Mouse (Mus musculus) 416B (cell line): Measurements from ENCODE around the gene Lgals2.

ENCODE experiments used
- DNase-seq: peaks from one replicate; pipeline ENCODE4 v3.0.0; 2011; ENCODE audit warnings: low read depth

Lgals2 gene

DNA sequence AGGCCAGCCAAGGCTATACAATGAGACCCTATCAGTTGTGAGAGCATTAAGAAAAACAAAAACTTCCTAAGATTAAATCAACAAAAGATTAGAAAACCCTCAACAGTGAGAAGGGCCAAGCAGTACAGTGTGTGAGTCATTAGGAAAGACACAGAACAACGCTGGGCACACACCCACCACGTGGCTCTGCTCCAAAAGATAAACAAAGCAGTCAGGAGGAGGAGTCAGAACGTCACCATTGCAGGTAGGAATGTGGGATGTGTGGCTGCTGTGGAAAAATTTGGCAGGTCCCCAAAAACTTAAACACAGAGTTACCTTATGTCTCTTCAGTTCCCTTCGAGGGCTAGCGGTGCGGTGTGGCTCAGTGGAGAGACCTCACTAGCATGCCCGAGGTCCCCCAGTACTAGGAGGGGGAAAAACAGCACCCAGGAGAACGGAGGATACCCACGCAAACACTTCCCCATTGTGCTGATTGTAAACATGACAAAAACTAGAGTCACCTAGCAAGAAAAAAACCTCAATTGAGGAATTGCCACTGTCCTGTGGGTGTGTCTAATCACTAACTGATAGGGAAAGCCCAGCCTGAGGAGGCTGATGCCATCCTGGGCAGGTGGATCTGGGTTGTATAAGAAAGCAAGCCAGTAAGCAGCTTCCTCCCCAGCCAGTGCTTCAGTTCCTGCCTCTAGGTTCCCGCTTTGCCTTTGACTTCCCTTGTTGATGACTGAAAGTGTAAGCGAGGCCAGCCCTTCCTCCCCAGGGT, 39.8 kb downstream of the Lgals2 start:
- DNase-seq = peak; percentile 21

DNA sequence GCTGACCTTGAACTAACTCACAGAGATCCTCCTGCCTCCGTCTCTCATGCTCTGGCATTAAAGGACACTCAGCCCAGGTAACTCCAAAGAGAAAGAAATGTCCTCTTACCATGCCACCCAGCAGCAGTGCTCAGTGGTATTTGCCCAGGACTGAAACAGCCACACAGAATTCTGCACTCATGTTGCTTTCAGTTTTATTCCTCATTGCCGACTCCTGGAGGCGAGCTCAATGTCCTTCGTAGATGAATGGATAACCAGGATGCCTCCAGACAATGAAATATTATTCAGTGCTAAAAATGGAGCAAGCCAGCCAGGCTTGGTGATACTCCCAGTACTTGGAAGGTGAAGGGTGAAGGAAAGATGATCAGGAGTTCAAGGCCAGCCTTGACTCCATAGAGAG, 41.7 kb downstream of the Lgals2 start:
- DNase-seq = no peak

DNA sequence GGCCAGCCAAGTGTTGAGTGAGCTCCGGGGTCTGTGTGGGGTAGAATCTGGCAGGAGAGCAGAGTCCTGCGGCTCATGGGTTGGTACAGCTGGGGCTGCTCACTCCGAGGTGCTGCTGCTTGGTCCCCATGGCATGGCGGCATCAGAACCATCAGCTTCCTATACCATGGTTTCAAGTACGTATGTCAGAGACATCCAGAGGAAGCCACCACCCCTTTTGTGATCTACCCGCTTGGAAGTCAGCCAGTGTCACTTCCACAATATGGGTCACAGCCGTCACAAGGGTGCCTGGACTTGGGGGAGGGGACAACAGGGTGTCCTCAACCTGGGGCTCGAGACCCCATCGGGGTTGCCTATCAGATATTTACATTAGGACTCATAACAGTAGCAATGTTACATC, 45.2 kb downstream of the Lgals2 start:
- DNase-seq = no peak

DNA sequence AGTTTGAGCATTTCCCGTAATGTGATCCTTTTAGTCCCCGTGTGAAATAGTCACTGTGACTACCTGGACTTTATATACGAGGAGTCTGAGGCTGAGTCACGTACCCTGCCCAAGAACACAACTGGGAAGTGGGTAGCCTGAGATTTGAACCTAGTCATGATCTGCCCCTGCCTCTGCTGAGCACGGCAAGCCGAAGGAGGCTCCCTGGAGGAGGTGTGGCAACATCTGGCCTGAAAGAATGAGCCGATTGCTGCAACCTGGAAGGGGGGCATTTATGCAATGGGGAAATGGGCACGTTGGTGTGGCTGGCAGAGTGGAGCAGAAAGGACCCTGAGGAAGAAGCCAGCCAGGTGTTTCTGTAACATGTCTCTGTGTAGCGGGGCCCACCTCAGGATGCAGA, 45.6 kb downstream of the Lgals2 start:
- no peak for DNase-seq

DNA sequence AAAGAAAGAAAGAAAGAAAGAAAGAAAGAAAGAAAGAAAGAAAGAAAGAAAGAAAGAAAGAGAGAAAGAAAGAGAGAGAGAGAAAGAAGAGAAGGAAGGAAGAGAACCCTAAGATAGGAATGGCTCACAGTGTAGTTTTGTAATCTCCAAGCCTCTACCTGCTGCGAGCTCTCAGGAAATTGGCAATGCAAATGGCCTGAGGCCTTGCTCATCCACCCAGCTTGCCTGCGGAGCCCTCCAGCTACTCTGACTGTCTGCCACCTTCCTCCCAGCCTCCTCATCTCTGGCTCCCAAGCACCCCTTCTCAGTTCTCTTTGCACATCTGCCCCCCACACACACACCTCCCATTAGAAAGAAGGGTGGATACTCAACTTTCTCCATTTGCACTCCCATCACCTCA, 46.3 kb downstream of the Lgals2 start:
- DNase-seq = no peak

DNA sequence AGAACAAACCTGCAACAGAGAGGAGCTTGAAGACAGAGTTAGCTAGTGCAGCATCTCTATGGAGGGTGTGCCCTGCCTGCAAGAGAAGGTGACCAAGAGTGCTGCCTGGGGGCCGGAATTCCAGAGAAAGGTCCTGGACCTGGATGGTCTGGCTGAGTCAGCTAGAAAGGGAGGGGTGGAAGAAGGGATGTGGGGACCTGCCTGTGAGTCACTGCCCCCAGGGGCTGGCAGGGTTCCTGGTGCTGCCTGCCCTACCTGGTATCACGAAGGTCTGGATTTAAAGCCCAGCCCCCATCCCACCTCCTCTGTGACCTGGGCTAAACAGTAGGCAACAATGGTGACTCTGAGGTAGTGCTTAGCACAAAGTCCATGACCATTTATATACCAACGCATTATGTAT, 48.2 kb downstream of the Lgals2 start:
- DNase-seq = no peak

DNA sequence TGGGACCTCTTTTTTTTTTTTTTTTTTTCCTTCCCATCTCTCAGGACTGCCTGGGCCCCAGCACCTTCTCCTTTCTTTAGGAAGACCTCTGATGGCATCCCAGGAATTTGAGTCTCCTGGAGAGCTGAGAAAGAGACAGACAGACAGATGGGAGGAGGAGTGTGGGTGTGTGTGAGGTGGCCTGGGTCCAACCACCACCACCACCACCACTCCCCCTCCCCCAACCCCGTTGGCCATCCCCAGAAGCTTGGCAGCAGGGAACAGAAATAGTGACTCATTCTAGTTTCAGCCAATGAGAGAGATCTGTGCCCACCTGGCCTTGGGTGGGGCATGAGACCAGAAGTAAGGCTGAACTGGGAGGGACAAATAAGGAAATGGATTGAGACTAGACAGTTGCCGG, 48.7 kb downstream of the Lgals2 start:
- peak; percentile 24 for DNase-seq

DNA sequence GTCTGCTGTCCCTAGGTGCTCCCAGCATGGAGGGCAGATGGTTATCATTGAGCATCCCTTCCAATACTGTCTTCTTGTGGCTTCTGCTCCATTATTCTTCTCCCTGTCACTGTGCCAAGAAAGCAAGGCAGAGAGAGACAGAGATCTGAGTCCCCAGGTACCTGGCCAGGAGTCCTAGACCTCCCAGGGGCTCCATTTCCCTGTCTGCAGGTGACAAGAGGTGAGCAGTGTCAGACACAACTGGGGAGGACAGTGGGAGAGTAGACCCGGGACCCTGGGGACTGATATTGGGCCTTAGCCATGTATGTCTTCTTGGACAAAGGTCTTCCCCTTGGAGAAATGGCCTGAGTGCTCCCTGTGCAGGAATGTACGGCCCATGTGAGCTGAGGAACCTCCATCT, 50.0 kb downstream of the Lgals2 start:
- no peak for DNase-seq

DNA sequence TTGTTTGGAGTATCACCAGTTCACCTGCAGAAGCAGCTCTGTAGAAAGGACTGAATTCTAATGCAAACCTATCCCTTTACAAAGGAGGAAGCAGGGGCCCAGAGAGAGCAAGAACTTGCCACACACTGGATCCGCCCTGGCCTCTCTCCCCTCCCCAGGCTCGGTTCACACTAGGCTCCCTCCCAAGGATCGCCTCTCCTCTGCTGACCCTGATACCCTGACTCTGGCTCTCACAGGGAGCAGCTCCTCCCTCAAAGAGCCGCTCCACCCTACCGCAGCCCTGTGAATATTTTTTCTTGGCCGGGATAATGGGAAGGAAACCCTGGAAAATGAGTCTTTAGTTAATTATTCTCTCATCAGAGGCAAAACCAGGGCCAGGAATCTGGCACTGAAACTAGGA, 51.0 kb downstream of the Lgals2 start:
- DNase-seq = no peak

DNA sequence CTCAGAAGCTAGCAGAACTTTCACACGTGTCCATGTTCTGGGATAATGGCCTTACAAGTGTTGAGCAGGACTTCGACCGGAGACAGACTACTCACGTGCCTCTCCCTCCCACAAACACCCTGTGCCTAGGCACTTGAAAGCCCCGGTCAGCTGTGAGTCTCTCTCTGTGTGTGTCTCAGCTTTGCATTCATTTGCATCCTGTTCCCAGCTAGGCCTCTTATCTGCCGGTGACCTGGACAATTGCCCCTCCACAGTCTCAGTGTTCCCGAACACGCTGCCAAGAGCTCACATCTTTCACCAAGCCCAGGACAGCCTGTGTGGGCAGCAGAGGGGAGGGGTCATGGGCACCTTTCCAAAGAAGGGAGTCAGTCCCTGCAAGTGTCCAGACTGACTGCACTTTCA, 51.8 kb downstream of the Lgals2 start:
- DNase-seq = no peak

DNA sequence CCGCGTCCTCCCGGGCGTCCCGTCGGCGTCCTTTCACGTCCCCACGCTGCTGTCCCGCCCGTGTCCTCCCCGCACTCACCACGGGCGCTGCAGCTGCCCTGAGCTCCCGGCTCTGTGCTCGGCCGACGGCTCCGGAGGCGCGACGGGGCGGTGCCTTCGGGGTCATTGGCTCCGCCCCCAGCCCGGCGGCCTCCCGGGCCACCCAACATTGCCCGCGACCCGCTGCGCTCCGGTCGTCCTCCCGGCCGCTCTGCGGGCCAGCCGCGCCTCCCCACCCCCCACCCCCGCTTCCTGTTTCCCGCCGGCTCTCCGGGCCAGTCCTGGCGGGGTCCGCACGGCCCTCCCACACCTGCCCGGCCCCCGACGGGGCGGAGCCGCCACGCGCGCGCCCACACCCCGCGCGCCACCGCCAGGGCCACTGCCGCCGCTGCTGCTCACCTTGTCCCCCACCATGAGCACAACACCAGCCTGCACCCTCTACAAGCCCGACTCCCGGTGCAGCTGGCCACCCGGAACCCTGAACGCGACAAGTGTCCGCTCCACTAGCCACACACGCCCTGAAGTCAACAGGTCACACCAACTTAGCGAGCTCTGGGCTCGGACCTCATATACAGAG, 52.4 kb downstream of the Lgals2 start, which contains the start of gene Card10:
Gene Card10 (minus strand): TSS at position 267 of the 616 bp plus-strand sequence.
- no peak for DNase-seq

DNA sequence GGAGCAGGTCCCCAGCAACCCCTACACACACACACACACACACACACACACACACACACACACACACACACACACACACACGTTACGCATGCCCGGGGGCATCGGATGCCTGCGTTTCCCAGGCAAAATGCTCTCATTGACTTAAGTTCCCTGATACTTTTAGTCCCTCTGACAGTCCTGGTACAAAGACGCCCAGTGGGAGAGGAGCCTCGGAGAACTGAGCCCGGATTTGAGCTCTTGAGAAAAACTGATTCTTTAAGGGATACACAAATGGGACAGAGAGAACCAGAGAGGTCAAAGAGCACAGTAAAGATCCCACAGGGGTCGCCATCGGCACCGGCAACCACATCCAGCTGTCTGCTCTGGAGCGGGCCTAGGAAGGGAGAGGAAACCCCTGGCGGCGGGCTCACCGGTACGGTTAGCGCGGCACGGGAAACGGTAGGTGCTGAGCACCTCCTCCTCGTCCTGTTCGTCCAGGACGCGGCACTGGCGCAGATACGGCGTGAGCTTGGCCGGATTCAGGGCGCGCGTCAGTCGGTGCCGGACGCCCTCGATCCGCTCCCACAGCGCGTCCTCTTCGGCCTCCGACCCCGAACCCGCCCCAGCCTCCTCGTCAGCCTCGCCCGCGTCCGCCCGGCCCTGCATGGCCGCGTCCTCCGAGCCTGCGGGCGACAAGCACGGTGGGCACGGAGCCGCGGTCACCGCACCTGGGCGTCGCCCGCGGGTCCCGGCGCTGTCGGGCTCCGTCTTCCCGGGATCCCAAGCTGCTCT, 53.2 kb downstream of the Lgals2 start:
- no peak for DNase-seq

DNA sequence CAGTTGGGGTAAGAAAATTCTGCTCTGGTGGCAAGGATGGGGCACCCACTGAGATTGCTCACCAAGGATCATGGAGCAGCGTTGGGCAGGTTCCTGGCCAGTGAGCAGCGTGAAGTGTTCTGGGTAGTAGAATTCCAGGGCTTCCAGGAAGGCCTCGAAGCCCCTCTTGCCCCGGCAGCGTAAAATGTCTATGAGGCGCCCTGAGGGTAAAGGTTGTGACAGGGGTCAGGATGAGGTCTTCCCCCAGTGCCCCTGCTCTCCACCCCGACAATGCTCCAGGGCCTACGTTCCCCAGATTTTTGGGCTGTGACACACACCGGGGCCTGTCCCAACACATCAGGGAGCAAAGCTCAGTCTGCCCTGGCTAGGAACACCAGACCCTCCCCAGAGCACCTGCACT, 53.8 kb downstream of the Lgals2 start:
- DNase-seq = no peak
